Mouse (Mus musculus): ENCODE measurements around the gene Naif1.

Naif1 gene

DNA sequence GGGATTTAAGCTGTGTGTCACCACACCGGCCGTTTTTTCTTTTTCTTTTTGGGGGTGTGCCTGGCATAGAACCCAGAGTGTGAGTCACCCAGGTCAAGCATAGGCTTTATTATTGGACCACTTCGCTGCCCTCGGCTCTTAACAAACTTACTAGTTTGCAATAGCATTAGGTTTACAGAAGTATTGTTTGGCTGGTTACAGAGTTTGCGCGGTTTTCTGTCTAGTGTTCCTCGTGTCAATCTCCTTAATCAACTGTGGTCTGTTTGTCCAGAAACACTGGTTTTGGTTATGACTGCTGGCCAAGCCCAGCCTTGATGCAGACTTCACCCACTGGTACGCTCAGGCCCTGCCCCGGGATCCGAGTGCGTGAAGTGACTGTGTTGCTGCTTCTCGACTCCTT is 52.6 kb downstream of the Naif1 start:
- DNase-seq (ENCODE audit: low spot score) = no peak

DNA sequence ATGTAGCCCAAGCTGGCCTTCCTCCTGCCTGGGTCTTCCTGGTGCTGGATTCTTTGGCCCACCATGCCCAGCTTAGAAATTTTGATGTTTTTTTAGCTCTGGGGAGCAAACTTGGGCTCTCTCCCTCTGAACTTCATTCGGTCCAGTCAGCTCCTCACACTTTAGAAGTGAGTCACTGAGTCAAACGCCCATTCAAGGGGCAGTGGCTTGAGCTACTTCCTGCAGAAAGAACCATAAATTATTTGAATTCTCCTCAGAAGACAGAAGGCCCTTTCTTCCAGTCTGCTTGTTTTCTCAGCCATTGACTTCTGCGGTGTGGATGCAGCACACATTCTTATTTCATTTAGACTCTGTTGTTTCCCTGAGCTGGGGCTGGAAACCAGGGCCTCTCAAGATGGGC is 53.3 kb downstream of the Naif1 start:
- no peak for DNase-seq (ENCODE audit: low spot score)

DNA sequence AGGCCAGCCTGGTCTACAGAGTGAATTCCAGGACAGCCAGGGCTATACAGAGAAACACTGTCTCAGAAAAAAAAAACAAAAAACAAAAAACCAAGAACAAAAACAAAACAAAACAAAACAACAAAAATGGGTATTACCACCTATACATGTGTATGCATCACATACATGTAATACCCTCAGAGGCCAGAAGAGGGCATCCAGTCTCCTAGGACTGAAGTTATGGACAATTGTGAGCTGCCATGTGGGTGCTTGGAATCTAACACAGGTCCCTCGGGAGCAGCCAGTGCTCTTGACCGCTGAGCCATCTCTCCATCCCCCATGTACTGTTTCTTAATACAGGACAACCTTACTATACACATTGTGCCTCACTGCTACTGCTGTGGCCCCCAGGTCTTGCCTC is 55.3 kb downstream of the Naif1 start:
- DNase-seq (ENCODE audit: low spot score) = no peak

Data from embryo, embryonic 10 days (tissue).